Mouse (Mus musculus): ENCODE measurements around the gene Sema3f. TPM values are rescaled to one million over a fixed set of nuclear protein-coding genes. Genes with fewer than 3 reads are reported as not detected.
"Not testable (repeated sequence)": the region's sequence is repeated elsewhere in the genome, so short reads cannot be mapped to it uniquely, and the experiment has no call there.

The Sema3f gene
- polyA plus RNA-seq, 1 experiment from 2014 or later = 44.0 TPM

- no peak overlapping the region for H3K27ac ChIP-seq
- no peak for ATAC-seq (ENCODE audit: insufficient number of reproducible peaks, insufficient read depth, low FRiP score, low TSS enrichment, low read depth)
- H3K4me3 ChIP-seq = no peak overlapping the region
- no peak overlapping the region for H3K4me2 ChIP-seq
- peaks cover 58% of the 10 kb centered on the region for H3K36me3 ChIP-seq
- no peak overlapping the region for H3K9ac ChIP-seq
- H3K4me1 ChIP-seq = peaks cover 4% of the 10 kb centered on the region; the same call in 1 of the 2 replicates
- 89% methylated on average over 20 of the region's 20 CpGs for WGBS
- no peaks in the 10 kb centered on the region for H3K9me3 ChIP-seq
- H3K27me3 ChIP-seq = peaks cover 5% of the 10 kb centered on the region
Measured at GRCm38 (mm10) chr9:107682405-107682804, 27.9 kb downstream of the Sema3f start.

- no peaks in the 10 kb centered on the region for H3K9me3 ChIP-seq
- no peak for ATAC-seq (ENCODE audit: insufficient number of reproducible peaks, insufficient read depth, low FRiP score, low TSS enrichment, low read depth)
- H3K4me1 ChIP-seq = peaks cover 23% of the 10 kb centered on the region
- H3K36me3 ChIP-seq = peaks cover 32% of the 10 kb centered on the region
- 0 out of 2 replicates have a peak within 1 kb of the TSS, but pooled peaks have one; percentile 32 for H3K9ac ChIP-seq
- peaks cover 34% of the 10 kb centered on the region for H3K27me3 ChIP-seq
- 39% methylated on average over 5 of the region's 5 CpGs for WGBS
- H3K27ac ChIP-seq = no peak within 1 kb of the TSS
- no peak within 1 kb of the TSS for H3K4me2 ChIP-seq
- no peak within 1 kb of the TSS for H3K4me3 ChIP-seq
Measured at GRCm38 (mm10) chr9:107679501-107679900, 30.8 kb downstream of the Sema3f start, which contains the start of gene Gnat1. Gene Gnat1 (minus strand): TSS chr9:107679712.

GRCm38 (mm10) chr9:107678861-107679260 lies 31.4 kb downstream of the Sema3f start:
- Histone ChIP-seq H3K9me3 (no peaks in the 10 kb centered on the region), H3K4me1 (peaks cover 23% of the 10 kb centered on the region), H3K27me3 (peaks cover 40% of the 10 kb centered on the region), H3K9ac (no peak overlapping the region), H3K4me3 (no peak overlapping the region), H3K4me2 (no peak overlapping the region), H3K36me3 (peaks cover 25% of the 10 kb centered on the region), H3K27ac (no peak overlapping the region)
- WGBS = 92% methylated on average over 2 of the region's 2 CpGs
- no peak for ATAC-seq (ENCODE audit: insufficient number of reproducible peaks, insufficient read depth, low FRiP score, low TSS enrichment, low read depth)

GRCm38 (mm10) chr9:107677819-107678526 lies 32.3 kb downstream of the Sema3f start:
- H3K9ac ChIP-seq; H3K4me3 ChIP-seq; H3K9me3 ChIP-seq; H3K27ac ChIP-seq; ATAC-seq (ENCODE audit: insufficient number of reproducible peaks, insufficient read depth, low FRiP score, low TSS enrichment, low read depth); H3K4me2 ChIP-seq: not testable (repeated sequence)
- Histone ChIP-seq H3K36me3 (peaks cover 16% of the 10 kb centered on the region), H3K4me1 (peaks cover 23% of the 10 kb centered on the region), H3K27me3 (peaks cover 42% of the 10 kb centered on the region)
- 39% methylated on average over 14 of the region's 14 CpGs for WGBS

- Histone ChIP-seq H3K36me3 (peaks cover 9% of the 10 kb centered on the region), H3K9ac (no peak overlapping the region), H3K9me3 (no peaks in the 10 kb centered on the region), H3K4me1 (peaks cover 23% of the 10 kb centered on the region), H3K4me3 (peak overlapping the region; percentile 41; the same call in 1 of the 2 replicates), H3K27ac (no peak overlapping the region), H3K4me2 (peak overlapping the region; percentile 71), H3K27me3 (peaks cover 42% of the 10 kb centered on the region)
- ATAC-seq (ENCODE audit: insufficient number of reproducible peaks, insufficient read depth, low FRiP score, low TSS enrichment, low read depth) = no peak
- 19% methylated on average over 17 of the region's 17 CpGs for WGBS
Measured at GRCm38 (mm10) chr9:107677091-107677784, 33.0 kb downstream of the Sema3f start.

- 0 out of 2 replicates have a peak, but pooled peaks cover 1% of the 10 kb centered on the region for H3K36me3 ChIP-seq
- 0 out of 2 replicates have a peak, but pooled peaks have one; percentile 11 for ATAC-seq (ENCODE audit: insufficient number of reproducible peaks, insufficient read depth, low FRiP score, low TSS enrichment, low read depth)
- peaks cover 42% of the 10 kb centered on the region for H3K27me3 ChIP-seq
- H3K27ac ChIP-seq = no peak overlapping the region
- H3K4me3 ChIP-seq = peak overlapping the region; percentile 41
- H3K4me1 ChIP-seq = peaks cover 20% of the 10 kb centered on the region
- H3K4me2 ChIP-seq = peak overlapping the region; percentile 71
- H3K9me3 ChIP-seq = no peaks in the 10 kb centered on the region
- H3K9ac ChIP-seq = peak overlapping the region; percentile 61
- WGBS = 1% methylated on average over 25 of the region's 25 CpGs
Measured at GRCm38 (mm10) chr9:107676302-107676701, 34.0 kb downstream of the Sema3f start.

- H3K9me3 ChIP-seq = no peaks in the 10 kb centered on the region
- H3K27ac ChIP-seq = no peak overlapping the region
- H3K9ac ChIP-seq = peak overlapping the region; percentile 61
- ATAC-seq (ENCODE audit: insufficient number of reproducible peaks, insufficient read depth, low FRiP score, low TSS enrichment, low read depth) = peak; percentile 39; the same call in 1 of the 2 replicates
- under 1% methylated on average over 39 of the region's 39 CpGs for WGBS
- H3K4me3 ChIP-seq = peak overlapping the region; percentile 41
- H3K4me1 ChIP-seq = peaks cover 20% of the 10 kb centered on the region
- peak overlapping the region; percentile 71 for H3K4me2 ChIP-seq
- no peaks in the 10 kb centered on the region for H3K36me3 ChIP-seq
- peaks cover 42% of the 10 kb centered on the region for H3K27me3 ChIP-seq
Measured at GRCm38 (mm10) chr9:107675671-107676301, 34.5 kb downstream of the Sema3f start.

GRCm38 (mm10) chr9:107674609-107675429 lies 35.5 kb downstream of the Sema3f start:
- 58% methylated on average over 9 of the region's 9 CpGs for WGBS
- Histone ChIP-seq H3K9me3 (no peaks in the 10 kb centered on the region), H3K27ac (no peak overlapping the region), H3K9ac (no peak overlapping the region), H3K4me1 (peaks cover 20% of the 10 kb centered on the region), H3K4me3 (no peak overlapping the region), H3K36me3 (no peaks in the 10 kb centered on the region), H3K4me2 (no peak overlapping the region), H3K27me3 (peaks cover 42% of the 10 kb centered on the region)
- ATAC-seq (ENCODE audit: insufficient number of reproducible peaks, insufficient read depth, low FRiP score, low TSS enrichment, low read depth) = no peak

GRCm38 (mm10) chr9:107670259-107670658 lies 40.0 kb downstream of the Sema3f start:
- ATAC-seq (ENCODE audit: insufficient number of reproducible peaks, insufficient read depth, low FRiP score, low TSS enrichment, low read depth) = no peak
- H3K36me3 ChIP-seq = no peaks in the 10 kb centered on the region
- peaks cover 26% of the 10 kb centered on the region for H3K4me1 ChIP-seq
- H3K9ac ChIP-seq = no peak overlapping the region
- no peaks in the 10 kb centered on the region for H3K9me3 ChIP-seq
- H3K27ac ChIP-seq = no peak overlapping the region
- WGBS = 61% methylated on average over 5 of the region's 5 CpGs
- H3K4me2 ChIP-seq = no peak overlapping the region
- H3K4me3 ChIP-seq = no peak overlapping the region
- peaks cover 40% of the 10 kb centered on the region for H3K27me3 ChIP-seq

GRCm38 (mm10) chr9:107669480-107669945 lies 40.8 kb downstream of the Sema3f start, which contains the start of gene Slc38a3:
Gene Slc38a3 (minus strand): TSS chr9:107669530.
- Histone ChIP-seq H3K9me3 (no peaks in the 10 kb centered on the region), H3K4me3 (no peak within 1 kb of the TSS), H3K27me3 (peaks cover 38% of the 10 kb centered on the region), H3K36me3 (no peaks in the 10 kb centered on the region), H3K4me1 (peaks cover 26% of the 10 kb centered on the region), H3K27ac (no peak within 1 kb of the TSS), H3K9ac (no peak within 1 kb of the TSS), H3K4me2 (no peak within 1 kb of the TSS)
- ATAC-seq (ENCODE audit: insufficient number of reproducible peaks, insufficient read depth, low FRiP score, low TSS enrichment, low read depth) = no peak
- WGBS = 85% methylated on average over 9 of the region's 9 CpGs

GRCm38 (mm10) chr9:107668916-107669315 lies 41.4 kb downstream of the Sema3f start:
- no peak overlapping the region for H3K4me3 ChIP-seq
- H3K9ac ChIP-seq = no peak overlapping the region
- no peak overlapping the region for H3K27ac ChIP-seq
- no peak overlapping the region for H3K4me2 ChIP-seq
- WGBS = 63% methylated on average over 3 of the region's 3 CpGs
- no peak for ATAC-seq (ENCODE audit: insufficient number of reproducible peaks, insufficient read depth, low FRiP score, low TSS enrichment, low read depth)
- peaks cover 26% of the 10 kb centered on the region for H3K4me1 ChIP-seq
- H3K36me3 ChIP-seq = no peaks in the 10 kb centered on the region
- no peaks in the 10 kb centered on the region for H3K9me3 ChIP-seq
- H3K27me3 ChIP-seq = peaks cover 32% of the 10 kb centered on the region

All from embryonic facial prominence, embryonic 13.5 days (tissue).